Mouse (Mus musculus) forebrain, embryonic 11.5 days (tissue): Measurements from ENCODE around the gene Cptp. TPM values are rescaled to one million over a fixed set of nuclear protein-coding genes. Genes with fewer than 3 reads are reported as not detected.

ENCODE experiments used
- ATAC-seq: fragments of 200-750 bp; cut with Nextera tagmentation; replicated peaks from 2 replicates; pipeline ENCODE4 v1.8.0; 2017; ENCODE audit warnings: moderate TSS enrichment; ENCODE audit not compliant: low FRiP score
- DNase-seq: peaks from one replicate; pipeline ENCODE4 v3.0.0-alpha.2; 2017; ENCODE audit warnings: low spot score
- H3K27ac ChIP-seq: fragments of 300-500 bp; sonication (generic); 2 replicates; pipeline ENCODE4 v1.5.1; 2014; ENCODE audit warnings: low read depth, low read length
- H3K27me3 ChIP-seq: fragments of 300-500 bp; sonication (generic); 2 replicates; pipeline ENCODE4 v1.6.1; 2014; ENCODE audit warnings: mild to moderate bottlenecking, low read length, mixed read lengths; ENCODE audit not compliant: control insufficient read depth, insufficient read depth
- H3K36me3 ChIP-seq: fragments of 300-500 bp; sonication (generic); 2 replicates; pipeline ENCODE4 v1.6.1; 2014; ENCODE audit warnings: mild to moderate bottlenecking, low read length, moderate library complexity, mixed read lengths; ENCODE audit not compliant: control insufficient read depth, insufficient read depth
- H3K4me1 ChIP-seq: fragments of 300-500 bp; sonication (generic); replicated peaks from 2 replicates; pipeline ENCODE4 v1.6.1; 2014; ENCODE audit warnings: low read length, mixed read lengths; ENCODE audit not compliant: control insufficient read depth, insufficient read depth
- H3K4me2 ChIP-seq: fragments of 300-500 bp; sonication (generic); 2 replicates; pipeline ENCODE4 v1.6.1; 2014; ENCODE audit warnings: low read depth, mild to moderate bottlenecking, low read length, moderate library complexity, mixed read lengths; ENCODE audit not compliant: severe bottlenecking
- H3K4me3 ChIP-seq: fragments of 300-500 bp; sonication (generic); 2 replicates; pipeline ENCODE4 v1.5.1; 2014; ENCODE audit warnings: low read depth, low read length
- H3K9ac ChIP-seq: fragments of 300-500 bp; sonication (generic); 2 replicates; pipeline ENCODE4 v1.6.1; 2014; ENCODE audit warnings: low read length
- H3K9me3 ChIP-seq: fragments of 300-500 bp; sonication (generic); 2 replicates; pipeline ENCODE4 v1.6.1; 2016; ENCODE audit warnings: low read length, mixed read lengths; ENCODE audit not compliant: control insufficient read depth
- WGBS: fragments of 180-500 bp; shearing (Covaris S2); extraction: QIAGEN DNeasy Blood & Tissue Kit; methylation state at CpG from one replicate; pipeline ENCODE4 v1.1.7; 2014; 5-methylcytosine and 5-hydroxymethylcytosine counted together
- polyA plus RNA-seq: library from polyadenylated mRNA; unstranded; fragments of >200 nt; fragmentation: Nextera tagmentation; extraction: Ambion mirVana; gene quantifications from 2 replicates; pipeline ENCODE4 v1.2.1, GENCODE M21; 2014

Cptp gene
- polyA plus RNA-seq, 1 experiment from 2014 or later = 22.3 TPM

GRCm38 (mm10) chr4:155892438-155893211 is 23.4 kb upstream of the Cptp start:
- Histone ChIP-seq H3K9me3 (no peaks in the 10 kb centered on the region), H3K4me3 (peak overlapping the region; percentile 90), H3K36me3 (peaks cover 3% of the 10 kb centered on the region), H3K9ac (peak overlapping the region; percentile 88), H3K4me2 (peak overlapping the region; percentile 98), H3K27me3 (no peaks in the 10 kb centered on the region), H3K4me1 (peaks cover 17% of the 10 kb centered on the region; the same call in 1 of the 2 replicates), H3K27ac (peak overlapping the region; percentile 96)
- peak; percentile 57 for ATAC-seq
- WGBS = 6% methylated on average over 37 of the region's 37 CpGs
- peak; percentile 69 for DNase-seq

- peaks cover 17% of the 10 kb centered on the region; the same call in 1 of the 2 replicates for H3K4me1 ChIP-seq
- peak overlapping the region; percentile 88 for H3K9ac ChIP-seq
- H3K27ac ChIP-seq = peak overlapping the region; percentile 96
- H3K4me3 ChIP-seq = peak overlapping the region; percentile 90
- under 1% methylated on average over 47 of the region's 56 CpGs for WGBS
- peaks cover 3% of the 10 kb centered on the region for H3K36me3 ChIP-seq
- no peaks in the 10 kb centered on the region for H3K9me3 ChIP-seq
- H3K27me3 ChIP-seq = no peaks in the 10 kb centered on the region
- peak overlapping the region; percentile 98 for H3K4me2 ChIP-seq
- peak; percentile 91 for ATAC-seq
- peak; percentile 91 for DNase-seq
Measured at GRCm38 (mm10) chr4:155892017-155892416, 22.8 kb upstream of the Cptp start.

- Histone ChIP-seq H3K4me2 (peak within 1 kb of the TSS; percentile 98), H3K9ac (peak within 1 kb of the TSS; percentile 88), H3K27me3 (no peaks in the 10 kb centered on the region), H3K4me3 (peak within 1 kb of the TSS; percentile 90), H3K36me3 (peaks cover 3% of the 10 kb centered on the region), H3K4me1 (peaks cover 17% of the 10 kb centered on the region; the same call in 1 of the 2 replicates), H3K27ac (peak within 1 kb of the TSS; percentile 96), H3K9me3 (no peaks in the 10 kb centered on the region)
- DNase-seq = peak; percentile 98
- under 1% methylated on average over 52 of the region's 52 CpGs for WGBS
- ATAC-seq = peak; percentile 87
Measured at GRCm38 (mm10) chr4:155891551-155892001, 22.3 kb upstream of the Cptp start, which contains the start of the genes Pusl1 and Acap3. Pusl1 (minus strand) TSS chr4:155891781. Acap3 (plus strand) TSS chr4:155891822.

- no peaks in the 10 kb centered on the region for H3K27me3 ChIP-seq
- peaks cover 17% of the 10 kb centered on the region; the same call in 1 of the 2 replicates for H3K4me1 ChIP-seq
- no peak overlapping the region for H3K27ac ChIP-seq
- peak overlapping the region; percentile 90 for H3K4me3 ChIP-seq
- 0% methylated on average over 34 of the region's 34 CpGs for WGBS
- H3K9ac ChIP-seq = peak overlapping the region; percentile 88
- no peaks in the 10 kb centered on the region for H3K9me3 ChIP-seq
- DNase-seq = no peak
- peak overlapping the region; percentile 98 for H3K4me2 ChIP-seq
- ATAC-seq = no peak
- H3K36me3 ChIP-seq = peaks cover 4% of the 10 kb centered on the region
Measured at GRCm38 (mm10) chr4:155891011-155891471, 21.8 kb upstream of the Cptp start.

- 85% methylated on average over 5 of the region's 5 CpGs for WGBS
- Histone ChIP-seq H3K27ac (no peak overlapping the region), H3K4me3 (no peak overlapping the region), H3K4me2 (no peak overlapping the region), H3K27me3 (no peaks in the 10 kb centered on the region), H3K9me3 (no peaks in the 10 kb centered on the region), H3K4me1 (peaks cover 14% of the 10 kb centered on the region; the same call in 1 of the 2 replicates), H3K9ac (no peak overlapping the region; the same call in 1 of the 2 replicates), H3K36me3 (peaks cover 11% of the 10 kb centered on the region)
- DNase-seq (no peak), ATAC-seq (no peak)
Measured at GRCm38 (mm10) chr4:155889316-155889715, 20.1 kb upstream of the Cptp start.

- 95% methylated on average over 9 of the region's 9 CpGs for WGBS
- DNase-seq = no peak
- Histone ChIP-seq H3K36me3 (peaks cover 11% of the 10 kb centered on the region), H3K4me2 (no peak overlapping the region), H3K4me3 (no peak overlapping the region), H3K4me1 (peaks cover 7% of the 10 kb centered on the region; the same call in 1 of the 2 replicates), H3K9me3 (no peaks in the 10 kb centered on the region), H3K27ac (no peak overlapping the region), H3K9ac (no peak overlapping the region), H3K27me3 (no peaks in the 10 kb centered on the region)
- no peak for ATAC-seq
Measured at GRCm38 (mm10) chr4:155888181-155888580, 18.9 kb upstream of the Cptp start.

- Histone ChIP-seq H3K4me2 (no peak overlapping the region), H3K36me3 (peaks cover 11% of the 10 kb centered on the region), H3K4me1 (peaks cover 6% of the 10 kb centered on the region; the same call in 1 of the 2 replicates), H3K27ac (no peak overlapping the region), H3K9me3 (no peaks in the 10 kb centered on the region), H3K4me3 (no peak overlapping the region), H3K9ac (no peak overlapping the region), H3K27me3 (no peaks in the 10 kb centered on the region)
- ATAC-seq (no peak), DNase-seq (no peak)
- WGBS = 85% methylated on average over 10 of the region's 10 CpGs
Measured at GRCm38 (mm10) chr4:155887674-155888073, 18.4 kb upstream of the Cptp start.

- Histone ChIP-seq H3K4me1 (peaks cover 6% of the 10 kb centered on the region; the same call in 1 of the 2 replicates), H3K27me3 (no peaks in the 10 kb centered on the region), H3K4me2 (no peak overlapping the region), H3K9me3 (no peaks in the 10 kb centered on the region), H3K9ac (no peak overlapping the region), H3K27ac (no peak overlapping the region), H3K36me3 (peaks cover 11% of the 10 kb centered on the region), H3K4me3 (no peak overlapping the region)
- DNase-seq = no peak
- ATAC-seq = no peak
- WGBS = 95% methylated on average over 5 of the region's 5 CpGs
Measured at GRCm38 (mm10) chr4:155886330-155886729, 17.1 kb upstream of the Cptp start.
